Mouse (Mus musculus): ENCODE results near the gene Ulk4. TPM values are rescaled to one million over a fixed set of nuclear protein-coding genes. Genes with fewer than 3 reads are reported as not detected.

Ulk4 gene
- polyA plus RNA-seq, 1 experiment from 2014 or later: 23.2 TPM

DNA sequence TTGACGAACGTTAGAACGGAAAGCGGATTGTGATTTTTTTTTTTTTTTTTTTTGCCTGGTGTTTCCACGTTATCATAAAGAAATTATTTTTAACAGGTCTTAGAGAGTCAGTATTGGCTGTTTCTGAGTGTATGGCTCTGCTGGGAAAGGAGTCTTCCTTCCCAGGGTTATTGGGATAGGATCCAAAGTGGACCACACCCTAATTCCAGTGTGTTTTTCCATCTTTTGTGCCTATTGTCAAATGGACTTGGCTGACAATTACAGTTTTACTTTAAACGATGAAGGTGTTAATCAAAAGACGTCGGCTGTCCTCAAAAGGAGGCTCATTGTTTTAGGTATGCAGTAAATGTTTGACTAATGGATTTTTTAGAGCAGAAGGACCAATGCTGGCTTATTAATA lies 346.2 kb downstream of the Ulk4 start:
- DNase-seq: no peak
- ATAC-seq: no peak
- no peak overlapping the region for H3K9ac ChIP-seq (replicated peaks)
- H3K27me3 ChIP-seq (ENCODE audit: insufficient read depth, low read length): no peaks in the 10 kb centered on the region
- H3K4me2 ChIP-seq (ENCODE audit: low read depth, low read length): no peak overlapping the region
- 77% methylated on average over 8 of the region's 8 CpGs for WGBS (ENCODE audit: insufficient replicate concordance)
- no peak for TF ChIP-seq EP300 (IDR thresholded peaks at IDR 0.05; ENCODE audit: low read depth)
- no peak for TF ChIP-seq CTCF (IDR thresholded peaks at IDR 0.05; ENCODE audit: low read depth)
- no peak overlapping the region for H3K4me3 ChIP-seq (ENCODE audit: low read depth, low read length)
- no peak overlapping the region for H3K27ac ChIP-seq (ENCODE audit: low read depth)
- peaks cover 10% of the 10 kb centered on the region for H3K4me1 ChIP-seq (ENCODE audit: insufficient read depth)
- H3K36me3 ChIP-seq (replicated peaks; ENCODE audit: insufficient read depth, low read length): no peaks in the 10 kb centered on the region
- H3K9me3 ChIP-seq (ENCODE audit: low read length): no peaks in the 10 kb centered on the region

DNA sequence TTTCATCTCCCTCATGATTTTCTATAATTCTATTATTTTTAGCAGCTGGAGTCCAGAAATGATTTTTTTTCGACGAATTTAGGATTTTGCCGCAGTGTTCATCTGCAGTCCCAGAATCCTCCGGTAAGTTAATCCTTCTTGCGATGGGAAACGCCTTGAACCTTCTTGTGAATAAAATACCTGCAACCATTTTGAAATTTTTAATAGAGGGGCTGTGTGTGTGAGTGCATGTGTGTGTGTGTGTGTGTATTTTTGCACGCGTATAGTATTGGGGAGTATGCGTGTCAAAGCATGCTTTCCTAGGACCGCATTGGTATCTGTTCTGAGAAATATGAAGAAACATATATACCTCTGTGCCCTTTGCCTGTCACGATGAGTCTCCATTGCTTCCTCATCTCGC lies 347.0 kb downstream of the Ulk4 start:
- Histone ChIP-seq H3K36me3 (replicated peaks; ENCODE audit: insufficient read depth, low read length) (no peaks in the 10 kb centered on the region), H3K4me3 (ENCODE audit: low read depth, low read length) (no peak overlapping the region), H3K4me2 (ENCODE audit: low read depth, low read length) (no peak overlapping the region), H3K9ac (replicated peaks) (no peak overlapping the region), H3K4me1 (ENCODE audit: insufficient read depth) (peaks cover 3% of the 10 kb centered on the region; the same call in 1 of the 2 replicates), H3K27ac (ENCODE audit: low read depth) (no peak overlapping the region), H3K27me3 (ENCODE audit: insufficient read depth, low read length) (no peaks in the 10 kb centered on the region), H3K9me3 (ENCODE audit: low read length) (no peaks in the 10 kb centered on the region)
- 93% methylated on average over 12 of the region's 12 CpGs for WGBS (ENCODE audit: insufficient replicate concordance)
- ATAC-seq: no peak
- TF ChIP-seq EP300 (IDR thresholded peaks at IDR 0.05; ENCODE audit: low read depth) (no peak), CTCF (IDR thresholded peaks at IDR 0.05; ENCODE audit: low read depth) (no peak)
- no peak for DNase-seq

DNA sequence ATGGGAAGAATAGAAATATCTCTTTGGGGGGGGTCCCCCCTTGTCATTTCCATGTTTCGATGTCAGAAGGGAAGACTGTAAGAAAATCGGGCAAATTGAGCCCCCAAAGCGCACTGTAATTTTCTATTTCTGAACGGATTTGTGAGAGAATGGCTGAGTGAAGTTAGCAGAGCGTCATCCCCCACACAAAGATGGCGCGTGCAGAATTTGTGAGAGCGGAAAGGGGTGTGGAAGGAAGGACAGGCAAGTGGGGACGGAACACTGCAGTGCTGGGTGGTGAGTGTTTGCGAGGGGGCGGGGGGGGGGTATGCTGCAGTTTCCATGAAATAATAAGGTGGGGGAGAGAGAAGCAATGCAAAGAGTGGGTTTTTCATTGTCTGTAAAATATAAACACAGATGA lies 347.9 kb downstream of the Ulk4 start, which contains the start of gene Ctnnb1:
Gene Ctnnb1, plus strand, starts transcription at position 136 of the 400 bp plus-strand sequence.
- ATAC-seq (no peak), DNase-seq (no peak)
- Histone ChIP-seq H3K27ac (ENCODE audit: low read depth) (no peak within 1 kb of the TSS), H3K9me3 (ENCODE audit: low read length) (no peaks in the 10 kb centered on the region), H3K4me3 (ENCODE audit: low read depth, low read length) (no peak within 1 kb of the TSS), H3K9ac (replicated peaks) (no peak within 1 kb of the TSS), H3K4me2 (ENCODE audit: low read depth, low read length) (no peak within 1 kb of the TSS), H3K36me3 (replicated peaks; ENCODE audit: insufficient read depth, low read length) (no peaks in the 10 kb centered on the region), H3K4me1 (ENCODE audit: insufficient read depth) (peaks cover 3% of the 10 kb centered on the region; the same call in 1 of the 2 replicates), H3K27me3 (ENCODE audit: insufficient read depth, low read length) (no peaks in the 10 kb centered on the region)
- whole genome bisulfite sequencing (ENCODE audit: insufficient replicate concordance): 87% methylated on average over 11 of the region's 11 CpGs
- no peak for TF ChIP-seq CTCF (IDR thresholded peaks at IDR 0.05; ENCODE audit: low read depth)
- TF ChIP-seq EP300 (IDR thresholded peaks at IDR 0.05; ENCODE audit: low read depth): no peak

DNA sequence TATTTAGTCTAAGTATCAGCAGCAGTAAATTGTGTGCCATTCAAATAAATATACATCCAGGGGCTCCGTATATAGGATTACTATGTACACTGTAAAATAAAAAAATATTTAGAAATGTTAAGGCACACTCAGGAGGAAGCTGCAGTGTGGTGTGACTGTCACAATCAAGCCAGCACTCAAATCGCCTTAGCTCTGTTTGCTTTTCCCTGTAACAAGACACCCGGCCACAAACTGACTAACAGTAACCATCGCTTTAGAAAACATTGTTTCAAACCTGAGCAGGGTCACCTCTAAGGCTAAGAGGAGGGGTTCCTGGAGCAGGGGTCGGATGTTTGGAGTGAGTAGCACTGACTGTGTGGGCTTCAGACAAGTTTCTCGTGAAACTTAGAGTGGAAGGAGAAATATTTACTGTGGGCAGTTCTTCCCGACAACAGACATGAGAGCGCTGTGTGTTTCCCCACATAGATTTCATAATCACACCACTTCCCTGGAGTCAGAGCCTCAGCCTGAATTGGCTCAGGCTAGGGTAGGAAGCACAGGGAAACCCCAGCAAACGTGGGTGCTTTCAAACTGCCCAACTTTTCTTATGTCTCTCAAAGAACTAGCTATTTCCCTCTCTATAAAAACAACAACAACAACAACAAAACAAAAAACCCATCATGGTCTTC lies 349.9 kb downstream of the Ulk4 start:
- peak overlapping the region; percentile 37; the same call in 1 of the 2 replicates for H3K4me2 ChIP-seq (ENCODE audit: low read depth, low read length)
- H3K27ac ChIP-seq (ENCODE audit: low read depth): peak overlapping the region; percentile 60
- TF ChIP-seq EP300 (IDR thresholded peaks at IDR 0.05; ENCODE audit: low read depth) (no peak), CTCF (IDR thresholded peaks at IDR 0.05; ENCODE audit: low read depth) (no peak)
- H3K4me3 ChIP-seq (ENCODE audit: low read depth, low read length): no peak overlapping the region
- peak; percentile 76 for ATAC-seq
- 21% methylated on average over 9 of the region's 9 CpGs for WGBS (ENCODE audit: insufficient replicate concordance)
- DNase-seq: peak; percentile 22
- H3K27me3 ChIP-seq (ENCODE audit: insufficient read depth, low read length): no peaks in the 10 kb centered on the region
- H3K9me3 ChIP-seq (ENCODE audit: low read length): no peaks in the 10 kb centered on the region
- no peaks in the 10 kb centered on the region for H3K4me1 ChIP-seq (ENCODE audit: insufficient read depth)
- H3K36me3 ChIP-seq (replicated peaks; ENCODE audit: insufficient read depth, low read length): no peaks in the 10 kb centered on the region
- H3K9ac ChIP-seq (replicated peaks): no peak overlapping the region

DNA sequence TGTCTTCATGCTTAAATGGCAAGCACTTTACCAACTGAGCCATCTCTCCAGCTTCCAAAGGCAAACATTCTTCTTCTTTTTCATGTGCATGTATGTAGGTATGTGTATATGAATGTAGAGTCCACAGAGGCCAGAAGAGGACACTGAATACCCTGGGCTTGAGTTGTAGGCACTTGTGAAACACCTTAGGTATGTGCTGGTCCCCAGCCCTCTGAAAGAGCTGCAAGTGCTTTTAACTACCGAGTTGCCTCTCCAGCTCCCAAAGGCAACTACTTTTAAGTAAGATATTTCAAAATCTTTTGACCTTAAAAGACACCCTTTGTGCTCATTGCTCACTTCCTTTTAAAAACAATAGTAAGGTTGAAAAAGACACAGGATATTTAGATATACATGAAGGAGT lies 350.9 kb downstream of the Ulk4 start:
- Histone ChIP-seq H3K4me3 (ENCODE audit: low read depth, low read length) (no peak overlapping the region), H3K4me2 (ENCODE audit: low read depth, low read length) (no peak overlapping the region), H3K27me3 (ENCODE audit: insufficient read depth, low read length) (no peaks in the 10 kb centered on the region), H3K36me3 (replicated peaks; ENCODE audit: insufficient read depth, low read length) (no peaks in the 10 kb centered on the region), H3K27ac (ENCODE audit: low read depth) (no peak overlapping the region), H3K4me1 (ENCODE audit: insufficient read depth) (no peaks in the 10 kb centered on the region), H3K9me3 (ENCODE audit: low read length) (no peaks in the 10 kb centered on the region), H3K9ac (replicated peaks) (no peak overlapping the region)
- DNase-seq (no peak), ATAC-seq (no peak)
- 47% methylated on average over 1 of the region's 1 CpGs for WGBS (ENCODE audit: insufficient replicate concordance)
- no peak for TF ChIP-seq EP300 (IDR thresholded peaks at IDR 0.05; ENCODE audit: low read depth)
- no peak for TF ChIP-seq CTCF (IDR thresholded peaks at IDR 0.05; ENCODE audit: low read depth)

DNA sequence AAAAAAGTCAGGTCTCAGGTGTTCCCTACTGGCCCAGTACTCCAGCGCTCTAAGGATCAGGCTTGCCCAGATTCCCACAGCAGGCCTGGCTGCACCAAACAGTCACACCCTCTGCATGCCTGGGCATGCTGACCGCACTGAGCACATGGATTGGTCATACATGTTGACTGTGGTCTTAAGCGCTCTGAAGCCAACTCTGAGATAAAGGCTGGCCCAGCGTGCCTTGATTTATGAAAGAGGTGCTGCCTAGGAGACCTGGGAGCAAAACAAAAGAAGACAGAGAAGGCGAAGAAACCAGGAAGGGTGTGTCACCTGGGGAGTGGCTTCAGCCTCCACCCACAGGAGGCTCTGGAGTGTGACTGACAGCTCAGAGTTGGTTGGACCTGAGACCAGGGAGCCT lies 357.9 kb downstream of the Ulk4 start:
- no peak overlapping the region for H3K27ac ChIP-seq (ENCODE audit: low read depth)
- H3K27me3 ChIP-seq (ENCODE audit: insufficient read depth, low read length): no peaks in the 10 kb centered on the region

More for the DNA sequence above, 357.9 kb downstream of the Ulk4 start:
- 78% methylated on average over 5 of the region's 5 CpGs for WGBS (ENCODE audit: insufficient replicate concordance)
- DNase-seq (no peak), ATAC-seq (peak; percentile 18; the same call in 1 of the 2 replicates)
- Histone ChIP-seq H3K4me1 (ENCODE audit: insufficient read depth) (no peaks in the 10 kb centered on the region), H3K9ac (replicated peaks) (no peak overlapping the region), H3K4me2 (ENCODE audit: low read depth, low read length) (no peak overlapping the region), H3K9me3 (ENCODE audit: low read length) (no peaks in the 10 kb centered on the region), H3K36me3 (replicated peaks; ENCODE audit: insufficient read depth, low read length) (no peaks in the 10 kb centered on the region), H3K4me3 (ENCODE audit: low read depth, low read length) (no peak overlapping the region)
- no peak for TF ChIP-seq EP300 (IDR thresholded peaks at IDR 0.05; ENCODE audit: low read depth)

Measured in liver, postnatal 0 days (tissue).